Mouse (Mus musculus) ovary, adult 10 weeks (tissue): Measurements from ENCODE around the gene Tspan13. TPM values are rescaled to one million over a fixed set of nuclear protein-coding genes. Genes with fewer than 3 reads are reported as not detected.

Experiments
- polyA plus RNA-seq: library from polyadenylated mRNA; stranded (reverse); fragments of 350-450 nt; fragmentation: Illumina TruSeq; extraction: RNeasy Lipid Tissue Mini Kit (QIAGEN cat#74804); gene quantifications from one replicate; pipeline ENCODE4 v1.2.3, GENCODE M21; 2014

Tspan13 gene
- polyA plus RNA-seq, result 121 TPM

GRCm38 (mm10) chr12:36042348-36042778, at the start of gene Tspan13:
Tspan13 (minus strand) TSS chr12:36042500.

GRCm38 (mm10) chr12:35992711-35993110, 49.6 kb downstream of the Tspan13 start, which contains the start of gene Agr2:
Agr2 (plus strand) TSS chr12:35992907.

Other genes with a start within 250 kb of the Tspan13 start
- 21.4 TPM for gene Agr3, start 116.9 kb downstream of the Tspan13 start, polyA plus RNA-seq
- 6.6 TPM for gene Agr2, start 49.6 kb downstream of the Tspan13 start, polyA plus RNA-seq
- gene Ankmy2, start 114.6 kb upstream of the Tspan13 start, polyA plus RNA-seq, result 65.5 TPM
- 78.5 TPM for gene Bzw2, start 115.6 kb upstream of the Tspan13 start, polyA plus RNA-seq
- gene Lrrc72, start 210.9 kb upstream of the Tspan13 start, polyA plus RNA-seq, result not detected